Mouse (Mus musculus): ENCODE results near the gene Vti1a. TPM values are rescaled to one million over a fixed set of nuclear protein-coding genes. Genes with fewer than 3 reads are reported as not detected.
A peak's percentile ranks its signal among the peaks of the same experiment; 100 is the strongest.

The Vti1a gene
- total and polyA plus RNA-seq, 2 experiments from 2014 or later, result 6.6 to 12.5 TPM

DNA sequence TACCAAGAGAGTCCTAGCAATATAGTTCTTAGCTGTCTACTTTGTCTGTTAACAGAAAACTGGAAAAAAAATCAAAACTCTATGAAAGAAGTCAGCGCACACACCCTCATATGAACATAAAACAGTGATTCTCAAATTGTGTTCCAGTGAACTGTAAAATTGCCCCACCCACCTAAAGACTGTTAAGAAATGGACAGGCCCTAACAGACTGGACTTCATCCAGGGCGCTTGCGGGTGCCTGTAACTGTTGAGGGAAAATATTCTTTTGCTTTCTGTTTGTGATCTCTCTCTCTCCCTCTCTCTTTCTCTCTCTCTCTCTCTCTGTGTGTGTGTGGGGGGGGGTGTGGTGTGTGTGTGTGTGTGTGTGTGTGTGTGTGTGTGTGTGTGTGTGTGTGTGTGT, 216.6 kb downstream of the Vti1a start:
- Histone ChIP-seq H3K4me2 (ENCODE audit: low read depth, low read length) (no peak overlapping the region), H3K4me1 (ENCODE audit: control insufficient read depth, insufficient read depth) (no peaks in the 10 kb centered on the region), H3K36me3 (replicated peaks; ENCODE audit: control insufficient read depth, insufficient read depth, low read length) (no peaks in the 10 kb centered on the region), H3K27ac (ENCODE audit: low read depth) (no peak overlapping the region), H3K9me3 (replicated peaks; ENCODE audit: control insufficient read depth, low read length) (no peaks in the 10 kb centered on the region), H3K9ac (replicated peaks; ENCODE audit: low read depth, low read length) (no peak overlapping the region), H3K27me3 (ENCODE audit: control insufficient read depth, insufficient read depth, low read length) (no peaks in the 10 kb centered on the region), H3K4me3 (ENCODE audit: low read depth, low read length) (no peak overlapping the region)
- TF ChIP-seq EP300 (IDR thresholded peaks at IDR 0.05; ENCODE audit: low read depth), result no peak
- WGBS, result 80% methylated on average over 3 of the region's 3 CpGs
- ATAC-seq (ENCODE audit: insufficient read depth, low read depth), result no peak
- DNase-seq (ENCODE audit: low spot score), result no peak

DNA sequence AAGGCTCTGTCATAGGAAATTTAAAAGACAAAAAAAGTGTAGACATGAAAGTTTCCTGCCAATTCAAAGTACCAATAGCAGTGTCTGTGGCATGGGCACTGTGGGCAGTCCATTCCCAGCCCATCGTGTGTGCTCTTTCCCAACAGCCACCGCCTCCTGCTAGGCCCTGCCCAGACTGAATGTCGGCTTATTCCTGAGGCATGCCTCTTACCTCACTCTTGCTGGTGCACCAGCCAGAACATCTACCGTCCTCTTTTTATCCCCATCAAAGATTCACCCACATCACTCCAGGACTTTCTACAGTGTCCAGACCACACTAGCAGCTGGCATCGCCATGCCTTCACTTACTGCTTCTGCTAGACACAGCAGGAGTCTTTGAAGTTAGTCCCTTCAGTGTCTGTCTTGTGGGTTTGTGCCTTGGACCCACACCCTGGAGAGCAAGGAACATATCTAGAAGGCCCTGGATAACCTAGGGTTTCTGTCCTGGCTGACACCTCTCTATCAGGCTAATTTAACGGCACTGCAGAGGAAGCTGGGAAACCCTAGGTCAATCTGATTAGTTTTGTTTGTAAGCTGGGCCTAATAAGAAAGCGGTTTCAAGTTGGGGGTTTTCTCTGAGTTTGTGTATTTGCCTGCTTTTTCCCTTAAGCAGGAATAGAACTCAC, 220.3 kb downstream of the Vti1a start:
- H3K4me1 ChIP-seq (ENCODE audit: control insufficient read depth, insufficient read depth), result no peaks in the 10 kb centered on the region
- no peak for TF ChIP-seq CTCF (IDR thresholded peaks at IDR 0.05; ENCODE audit: low read depth)
- no peak for TF ChIP-seq EP300 (IDR thresholded peaks at IDR 0.05; ENCODE audit: low read depth)
- no peaks in the 10 kb centered on the region for H3K27me3 ChIP-seq (ENCODE audit: control insufficient read depth, insufficient read depth, low read length)
- H3K9ac ChIP-seq (replicated peaks; ENCODE audit: low read depth, low read length), result no peak overlapping the region
- 75% methylated on average over 7 of the region's 7 CpGs for WGBS
- H3K9me3 ChIP-seq (replicated peaks; ENCODE audit: control insufficient read depth, low read length), result no peaks in the 10 kb centered on the region
- no peak overlapping the region for H3K4me3 ChIP-seq (ENCODE audit: low read depth, low read length)
- no peaks in the 10 kb centered on the region for H3K36me3 ChIP-seq (replicated peaks; ENCODE audit: control insufficient read depth, insufficient read depth, low read length)
- ATAC-seq (ENCODE audit: insufficient read depth, low read depth), result no peak
- H3K4me2 ChIP-seq (ENCODE audit: low read depth, low read length), result no peak overlapping the region
- DNase-seq (ENCODE audit: low spot score), result no peak
- H3K27ac ChIP-seq (ENCODE audit: low read depth), result no peak overlapping the region

DNA sequence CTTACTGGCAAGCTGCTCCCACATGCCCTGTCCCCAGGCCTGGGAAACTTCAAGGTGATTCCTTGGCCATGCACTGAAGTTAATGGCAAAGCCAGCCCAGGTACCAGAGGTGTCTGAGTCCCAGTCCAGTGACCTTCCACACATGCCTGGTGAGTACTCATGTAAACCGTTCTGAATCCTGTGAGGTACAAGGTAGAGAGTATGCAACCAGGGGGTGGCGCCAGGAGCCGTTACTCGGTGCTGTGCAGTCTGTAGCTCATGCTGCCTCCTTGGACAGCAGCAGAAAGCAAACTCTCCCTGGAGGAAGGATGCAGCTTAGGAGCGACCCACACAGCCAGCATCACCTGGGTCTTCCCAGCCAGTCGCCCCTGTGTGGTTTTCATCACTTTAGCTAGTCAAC, 221.6 kb downstream of the Vti1a start:
- peaks cover 6% of the 10 kb centered on the region; the same call in 1 of the 2 replicates for H3K4me1 ChIP-seq (ENCODE audit: control insufficient read depth, insufficient read depth)
- ATAC-seq (ENCODE audit: insufficient read depth, low read depth) (peak; percentile 58), DNase-seq (ENCODE audit: low spot score) (peak; percentile 50)
- no peaks in the 10 kb centered on the region for H3K36me3 ChIP-seq (replicated peaks; ENCODE audit: control insufficient read depth, insufficient read depth, low read length)
- H3K4me3 ChIP-seq (ENCODE audit: low read depth, low read length), result no peak overlapping the region
- no peak overlapping the region for H3K9ac ChIP-seq (replicated peaks; ENCODE audit: low read depth, low read length)
- no peak for TF ChIP-seq EP300 (IDR thresholded peaks at IDR 0.05; ENCODE audit: low read depth)
- peak; percentile 65 for TF ChIP-seq CTCF (IDR thresholded peaks at IDR 0.05; ENCODE audit: low read depth)
- H3K9me3 ChIP-seq (replicated peaks; ENCODE audit: control insufficient read depth, low read length), result no peaks in the 10 kb centered on the region
- no peak overlapping the region for H3K4me2 ChIP-seq (ENCODE audit: low read depth, low read length)
- H3K27me3 ChIP-seq (ENCODE audit: control insufficient read depth, insufficient read depth, low read length), result no peaks in the 10 kb centered on the region
- WGBS, result 33% methylated on average over 6 of the region's 6 CpGs
- H3K27ac ChIP-seq (ENCODE audit: low read depth), result no peak overlapping the region

DNA sequence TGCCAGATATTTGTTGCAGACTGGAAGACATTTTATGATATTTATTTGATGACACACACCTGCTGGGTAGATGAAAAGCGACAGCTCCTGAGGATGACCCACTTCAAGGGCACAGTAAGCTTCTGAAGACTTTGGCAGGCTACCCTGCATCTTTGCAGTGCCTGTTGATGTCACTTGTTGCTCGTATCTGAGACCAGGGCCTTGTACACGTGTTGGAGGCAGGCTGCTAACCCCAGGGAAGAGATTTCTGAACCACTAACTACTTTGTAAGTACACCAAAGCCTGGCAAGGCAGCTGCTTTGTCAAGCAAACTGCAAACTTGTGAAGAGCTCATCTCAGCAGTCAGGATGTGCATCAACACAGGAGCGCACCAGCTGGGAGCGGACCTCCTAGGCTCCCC, 225.5 kb downstream of the Vti1a start:
- no peak for TF ChIP-seq CTCF (IDR thresholded peaks at IDR 0.05; ENCODE audit: low read depth)
- TF ChIP-seq EP300 (IDR thresholded peaks at IDR 0.05; ENCODE audit: low read depth), result no peak
- Histone ChIP-seq H3K4me2 (ENCODE audit: low read depth, low read length) (no peak overlapping the region), H3K9me3 (replicated peaks; ENCODE audit: control insufficient read depth, low read length) (no peaks in the 10 kb centered on the region), H3K36me3 (replicated peaks; ENCODE audit: control insufficient read depth, insufficient read depth, low read length) (no peaks in the 10 kb centered on the region), H3K9ac (replicated peaks; ENCODE audit: low read depth, low read length) (no peak overlapping the region), H3K27ac (ENCODE audit: low read depth) (no peak overlapping the region; the same call in 1 of the 2 replicates), H3K27me3 (ENCODE audit: control insufficient read depth, insufficient read depth, low read length) (no peaks in the 10 kb centered on the region), H3K4me3 (ENCODE audit: low read depth, low read length) (no peak overlapping the region), H3K4me1 (ENCODE audit: control insufficient read depth, insufficient read depth) (peaks cover 12% of the 10 kb centered on the region; the same call in 1 of the 2 replicates)
- WGBS, result 74% methylated on average over 5 of the region's 5 CpGs
- DNase-seq (ENCODE audit: low spot score), result no peak
- no peak for ATAC-seq (ENCODE audit: insufficient read depth, low read depth)

DNA sequence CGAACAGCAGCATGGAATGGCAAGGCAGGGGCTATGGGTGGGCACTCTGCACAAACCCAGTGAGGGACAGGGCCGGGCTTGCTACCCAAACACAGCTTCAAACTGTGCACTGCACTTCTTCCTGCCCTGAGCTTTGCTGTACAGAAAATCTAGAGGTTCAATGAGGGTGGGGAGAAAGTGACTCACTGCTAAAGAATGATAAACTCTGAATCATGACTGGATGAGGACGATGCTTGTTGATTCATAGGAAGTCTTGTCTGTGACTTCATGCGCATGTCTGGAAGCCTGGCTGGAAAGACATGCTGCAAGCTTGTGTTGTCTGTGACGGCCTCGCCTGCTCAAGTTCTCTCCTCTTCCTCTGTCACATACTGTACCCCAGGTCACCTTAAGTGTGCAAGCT, 226.4 kb downstream of the Vti1a start:
- H3K4me1 ChIP-seq (ENCODE audit: control insufficient read depth, insufficient read depth), result peaks cover 12% of the 10 kb centered on the region; the same call in 1 of the 2 replicates
- ATAC-seq (ENCODE audit: insufficient read depth, low read depth) (peak; percentile 36; the same call in 1 of the 2 replicates), DNase-seq (ENCODE audit: low spot score) (peak; percentile 74)
- no peaks in the 10 kb centered on the region for H3K36me3 ChIP-seq (replicated peaks; ENCODE audit: control insufficient read depth, insufficient read depth, low read length)
- H3K27ac ChIP-seq (ENCODE audit: low read depth), result no peak overlapping the region
- H3K27me3 ChIP-seq (ENCODE audit: control insufficient read depth, insufficient read depth, low read length), result no peaks in the 10 kb centered on the region
- H3K9me3 ChIP-seq (replicated peaks; ENCODE audit: control insufficient read depth, low read length), result no peaks in the 10 kb centered on the region
- no peak for TF ChIP-seq EP300 (IDR thresholded peaks at IDR 0.05; ENCODE audit: low read depth)
- TF ChIP-seq CTCF (IDR thresholded peaks at IDR 0.05; ENCODE audit: low read depth), result no peak
- H3K4me2 ChIP-seq (ENCODE audit: low read depth, low read length), result no peak overlapping the region
- H3K9ac ChIP-seq (replicated peaks; ENCODE audit: low read depth, low read length), result no peak overlapping the region
- 49% methylated on average over 6 of the region's 6 CpGs for WGBS
- no peak overlapping the region for H3K4me3 ChIP-seq (ENCODE audit: low read depth, low read length)

DNA sequence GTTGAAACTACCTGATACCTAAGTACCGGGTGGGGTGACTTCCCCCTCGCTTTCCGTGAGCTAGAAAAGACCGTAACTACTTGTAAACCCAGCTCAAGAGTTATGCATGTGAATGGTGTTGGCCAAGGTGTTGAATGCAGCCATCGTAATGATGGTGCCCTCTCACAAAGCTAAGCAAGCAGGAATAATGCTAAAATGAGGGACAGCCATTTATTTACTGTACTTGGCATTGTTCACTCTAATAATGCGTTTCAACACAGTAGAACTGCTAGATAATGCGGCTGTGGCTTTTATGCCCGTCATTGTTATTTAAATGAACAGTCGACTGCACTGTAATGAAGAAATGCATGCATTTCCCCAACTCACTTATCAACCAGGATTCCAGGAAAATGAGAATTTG, 227.1 kb downstream of the Vti1a start:
- no peak for ATAC-seq (ENCODE audit: insufficient read depth, low read depth)

More for the DNA sequence above, 227.1 kb downstream of the Vti1a start:
- 85% methylated on average over 9 of the region's 9 CpGs for WGBS
- no peak for DNase-seq (ENCODE audit: low spot score)
- Histone ChIP-seq H3K4me2 (ENCODE audit: low read depth, low read length) (no peak overlapping the region), H3K36me3 (replicated peaks; ENCODE audit: control insufficient read depth, insufficient read depth, low read length) (no peaks in the 10 kb centered on the region), H3K4me1 (ENCODE audit: control insufficient read depth, insufficient read depth) (peaks cover 12% of the 10 kb centered on the region; the same call in 1 of the 2 replicates), H3K9me3 (replicated peaks; ENCODE audit: control insufficient read depth, low read length) (no peaks in the 10 kb centered on the region), H3K4me3 (ENCODE audit: low read depth, low read length) (no peak overlapping the region), H3K9ac (replicated peaks; ENCODE audit: low read depth, low read length) (no peak overlapping the region), H3K27ac (ENCODE audit: low read depth) (no peak overlapping the region), H3K27me3 (ENCODE audit: control insufficient read depth, insufficient read depth, low read length) (no peaks in the 10 kb centered on the region)
- TF ChIP-seq CTCF (IDR thresholded peaks at IDR 0.05; ENCODE audit: low read depth) (no peak), EP300 (IDR thresholded peaks at IDR 0.05; ENCODE audit: low read depth) (no peak)
